Mouse (Mus musculus) cortical plate, adult 2 months (tissue): ENCODE data around the gene Ehd1. TPM values are rescaled to one million over a fixed set of nuclear protein-coding genes. Genes with fewer than 3 reads are reported as not detected.

ENCODE experiments used
- H3K27ac ChIP-seq: fragments of 200-500 bp; 2 replicates; pipeline ENCODE4 v1.5.1; 2012; ENCODE audit warnings: low read length, control low read depth, inconsistent platforms; ENCODE audit not compliant: insufficient read depth
- H3K4me1 ChIP-seq: fragments of 200-500 bp; 2 replicates; pipeline ENCODE4 v1.6.1; 2011; ENCODE audit warnings: low read length; ENCODE audit not compliant: control insufficient read depth, insufficient read depth
- H3K4me3 ChIP-seq: fragments of 200-500 bp; 2 replicates; pipeline ENCODE4 v1.5.1; 2011; ENCODE audit warnings: mild to moderate bottlenecking, low read length, control low read depth; ENCODE audit not compliant: insufficient read depth
- CTCF ChIP-seq: fragments of 200-500 bp; IDR thresholded peaks from 2 replicates; pipeline ENCODE4 v1.5.1; 2011; ENCODE audit warnings: mild to moderate bottlenecking, control low read depth, low read length; ENCODE audit not compliant: insufficient read depth; ENCODE audit errors: extremely low read depth
- POLR2A ChIP-seq: fragments of 200-500 bp; IDR thresholded peaks from 2 replicates; pipeline ENCODE4 v1.6.1; 2011; ENCODE audit warnings: mild to moderate bottlenecking, low read length, control low read depth; ENCODE audit not compliant: insufficient read depth; ENCODE audit errors: extremely low read depth
- polyA plus RNA-seq: library from polyadenylated mRNA; depleted of rRNA; stranded (reverse); fragments of >200 nt; gene quantifications from 2 replicates; pipeline ENCODE4 v1.2.3, GENCODE M21; 2012

The Ehd1 gene
- polyA plus RNA-seq, 1 experiment = 48.2 TPM

DNA sequence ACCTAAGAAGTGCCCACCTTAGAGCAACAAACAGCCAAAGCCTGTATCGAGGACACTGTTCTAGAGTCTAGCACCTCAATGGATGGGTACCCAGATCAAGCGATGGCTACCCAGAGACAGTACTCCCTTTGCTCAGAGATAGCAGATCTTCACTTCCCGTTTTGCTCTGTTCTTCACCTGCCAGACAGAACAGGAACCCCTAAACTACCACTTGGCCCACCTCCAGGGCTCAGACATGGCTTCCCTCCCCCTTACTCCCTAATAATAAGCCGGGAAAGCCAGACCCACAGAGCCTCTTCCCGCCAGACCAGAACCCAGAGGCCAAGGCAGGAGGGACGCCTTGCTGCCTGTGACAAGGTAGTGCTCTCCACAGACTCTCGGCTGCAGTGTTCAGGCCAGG, 39.7 kb upstream of the Ehd1 start:
- Histone ChIP-seq H3K27ac (no peak overlapping the region), H3K4me1 (peaks cover 5% of the 10 kb centered on the region), H3K4me3 (no peak overlapping the region)
- no peak for TF ChIP-seq POLR2A
- TF ChIP-seq CTCF = no peak

DNA sequence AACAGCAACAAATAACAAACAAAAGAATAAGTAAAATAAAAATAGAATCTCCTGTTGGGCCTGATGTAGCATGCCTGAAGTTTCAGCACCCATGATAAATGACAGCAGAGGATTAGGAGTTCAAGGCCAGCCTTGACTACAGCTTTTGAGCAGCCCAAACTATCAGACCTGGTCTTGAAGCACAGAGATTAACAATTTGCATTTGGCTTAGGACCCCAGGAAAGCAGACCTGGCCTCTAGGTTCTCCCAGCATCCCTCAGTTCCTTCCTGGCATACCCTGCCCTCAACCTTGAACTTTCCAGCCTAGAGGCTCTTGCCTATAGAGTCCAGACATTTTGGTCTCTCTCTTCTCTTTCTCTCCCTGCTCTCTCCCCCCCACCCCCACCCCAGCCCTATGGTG, 37.8 kb upstream of the Ehd1 start:
- H3K27ac ChIP-seq = no peak overlapping the region
- H3K4me3 ChIP-seq = no peak overlapping the region
- TF ChIP-seq CTCF (no peak), POLR2A (no peak)
- peaks cover 8% of the 10 kb centered on the region for H3K4me1 ChIP-seq

DNA sequence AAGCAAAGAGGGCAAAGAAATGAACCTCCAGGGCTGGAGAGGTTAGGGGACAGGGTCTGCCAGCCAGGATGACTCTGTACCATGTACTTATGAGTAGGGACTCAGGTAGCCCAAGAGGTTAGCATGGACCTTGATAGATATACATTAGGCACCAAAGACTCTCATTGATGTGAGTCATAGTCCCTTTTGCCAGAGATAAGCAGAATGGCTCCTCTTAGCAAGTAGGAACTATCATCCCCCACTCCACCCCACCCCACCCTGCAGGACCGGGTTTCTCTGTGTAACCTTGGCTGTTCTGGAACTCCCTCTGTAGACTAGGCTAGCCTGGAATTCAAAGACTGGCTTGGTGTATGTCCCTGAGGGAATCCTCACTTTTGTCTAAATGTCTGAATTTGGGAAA, 36.4 kb upstream of the Ehd1 start:
- peaks cover 3% of the 10 kb centered on the region; the same call in 1 of the 2 replicates for H3K4me1 ChIP-seq
- H3K4me3 ChIP-seq = no peak overlapping the region
- TF ChIP-seq POLR2A (no peak), CTCF (no peak)
- no peak overlapping the region for H3K27ac ChIP-seq

DNA sequence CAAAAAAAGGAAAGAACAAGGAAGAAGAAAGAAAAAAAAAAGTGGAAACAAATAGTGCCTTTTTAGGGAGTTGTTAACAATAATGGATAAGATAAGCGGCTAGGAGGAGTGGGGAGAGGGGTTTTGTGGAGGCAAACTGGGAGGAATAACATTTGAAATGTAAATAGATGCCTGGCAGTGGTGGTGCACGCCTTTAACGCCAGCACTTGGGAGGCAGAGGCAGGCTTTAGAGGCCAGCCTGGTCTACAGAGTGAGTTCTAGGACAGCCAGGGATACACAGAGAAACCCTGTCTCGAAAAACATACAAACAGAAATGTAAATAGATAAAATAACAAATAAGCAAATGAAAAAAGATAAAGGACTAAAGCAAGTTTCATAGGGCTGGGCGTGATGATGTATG, 35.8 kb upstream of the Ehd1 start:
- TF ChIP-seq CTCF (no peak), POLR2A (no peak)
- H3K27ac ChIP-seq = no peak overlapping the region
- H3K4me1 ChIP-seq = peaks cover 3% of the 10 kb centered on the region; the same call in 1 of the 2 replicates
- peak overlapping the region; percentile 73; the same call in 1 of the 2 replicates for H3K4me3 ChIP-seq

DNA sequence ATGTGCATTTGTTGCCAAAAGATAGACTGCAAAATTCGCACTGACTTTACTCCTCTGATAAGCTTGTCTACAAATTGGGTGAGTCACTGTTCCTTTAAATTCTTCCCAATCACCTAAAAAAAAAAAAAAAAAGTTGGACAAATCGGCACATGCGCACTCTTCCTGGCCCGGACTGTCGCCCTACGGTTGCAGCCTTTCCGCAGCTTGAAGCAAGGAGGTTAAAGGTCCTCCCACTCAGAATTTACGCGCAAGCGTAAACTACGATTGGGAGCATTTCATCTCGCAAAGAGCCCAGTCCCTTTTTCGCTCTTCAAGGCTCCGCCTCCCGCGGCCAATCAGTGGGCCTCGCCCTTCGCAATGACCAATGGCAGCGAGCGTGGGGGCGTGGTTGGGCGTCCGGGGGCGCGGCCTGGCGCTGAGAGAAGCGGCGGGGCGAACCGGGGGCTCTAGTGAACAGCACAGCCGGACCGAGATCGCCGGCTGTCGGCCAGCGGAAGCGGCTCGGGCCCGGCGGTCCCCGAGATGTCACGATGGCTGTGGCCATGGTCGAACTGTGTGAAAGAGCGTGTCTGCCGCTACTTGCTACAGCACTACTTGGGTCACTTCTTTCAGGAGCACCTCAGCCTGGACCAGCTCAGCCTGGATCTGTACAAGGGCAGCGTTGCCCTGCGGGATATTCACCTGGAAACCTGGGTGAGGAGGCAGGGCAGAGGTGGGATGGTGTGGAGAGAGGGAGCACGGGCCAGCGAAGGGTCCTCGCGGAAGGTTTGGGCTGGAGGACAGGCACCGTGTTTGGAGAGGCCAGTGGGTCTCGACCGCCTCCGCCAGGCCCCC, 35.0 kb upstream of the Ehd1 start, which contains the start of gene Atg2a:
Gene Atg2a, plus strand, starts transcription at position 395 of the 834 bp plus-strand sequence.
- TF ChIP-seq CTCF (no peak), POLR2A (peak; percentile 53; the same call in 1 of the 2 replicates)
- H3K4me1 ChIP-seq = peaks cover 3% of the 10 kb centered on the region; the same call in 1 of the 2 replicates

DNA sequence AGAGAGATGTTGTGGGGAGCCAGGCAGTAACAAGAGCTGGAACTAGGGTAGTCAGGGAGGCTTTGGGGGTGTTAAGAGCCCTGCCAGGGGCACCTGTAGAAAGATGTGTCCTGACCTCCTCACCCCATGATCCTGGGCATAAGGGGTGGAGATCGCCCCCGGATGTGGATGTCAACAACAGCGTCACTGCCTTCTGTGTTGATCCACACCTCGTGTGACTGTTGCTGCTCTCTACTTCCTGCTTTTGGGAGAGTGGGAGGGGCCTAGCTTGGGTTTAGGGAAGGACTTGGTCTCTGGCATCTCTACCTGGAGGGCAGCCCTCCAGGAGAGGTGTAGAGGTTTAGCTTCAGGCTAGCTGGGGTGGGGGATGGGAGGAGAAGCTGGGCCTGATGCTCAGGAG, 34.2 kb upstream of the Ehd1 start:
- TF ChIP-seq CTCF (no peak), POLR2A (no peak)
- H3K4me1 ChIP-seq = peaks cover 3% of the 10 kb centered on the region; the same call in 1 of the 2 replicates
- H3K27ac ChIP-seq = no peak overlapping the region
- H3K4me3 ChIP-seq = peak overlapping the region; percentile 73

More for the DNA sequence above, 35.0 kb upstream of the Ehd1 start, which contains the start of gene Atg2a:
- Histone ChIP-seq H3K4me3 (peak within 1 kb of the TSS; percentile 73), H3K27ac (no peak within 1 kb of the TSS)

DNA sequence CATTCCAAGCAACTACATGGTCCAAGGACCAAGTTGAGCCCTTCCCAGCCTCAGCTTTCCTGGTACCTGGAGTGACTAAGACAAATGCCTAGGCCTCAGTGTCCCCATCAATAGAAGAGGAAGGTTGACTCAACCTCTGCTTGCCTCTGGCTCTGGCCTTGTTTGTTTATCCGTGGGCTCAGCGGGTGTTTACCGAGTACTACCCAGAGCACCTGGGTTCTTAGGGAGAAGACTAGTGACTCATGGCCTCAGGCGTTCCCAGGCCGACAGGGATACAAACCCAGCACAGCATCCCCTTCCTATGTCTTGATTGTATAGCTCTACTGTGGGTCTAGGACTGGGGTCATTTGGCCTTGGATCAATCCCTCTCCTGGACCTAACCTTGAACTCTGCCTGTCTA, 33.3 kb upstream of the Ehd1 start:
- Histone ChIP-seq H3K4me1 (peaks cover 3% of the 10 kb centered on the region; the same call in 1 of the 2 replicates), H3K27ac (no peak overlapping the region)
- no peak for TF ChIP-seq CTCF
- TF ChIP-seq POLR2A = no peak

DNA sequence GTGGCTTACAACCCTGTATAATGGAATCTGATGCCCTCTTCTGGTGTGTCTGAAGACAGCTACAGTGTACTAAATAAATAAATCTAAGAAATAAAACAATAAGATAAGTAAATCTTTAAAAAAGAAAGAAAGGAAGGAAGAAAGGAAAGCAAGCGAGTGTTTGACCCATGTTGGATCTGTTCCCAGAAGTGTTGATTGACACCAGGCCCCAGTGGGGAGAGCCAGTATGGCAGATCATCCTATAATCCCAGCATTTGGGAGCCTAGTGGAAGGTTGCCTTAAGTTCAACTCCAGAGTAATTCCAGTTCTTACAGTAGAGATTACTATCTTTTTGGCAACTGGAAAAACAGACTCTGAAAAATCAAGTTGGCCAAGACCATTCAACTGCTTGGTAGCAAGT, 30.7 kb upstream of the Ehd1 start:
- TF ChIP-seq POLR2A (no peak), CTCF (no peak)
- no peak overlapping the region for H3K4me3 ChIP-seq

More for the DNA sequence above, 33.3 kb upstream of the Ehd1 start:
- no peak overlapping the region; the same call in 1 of the 2 replicates for H3K4me3 ChIP-seq

DNA sequence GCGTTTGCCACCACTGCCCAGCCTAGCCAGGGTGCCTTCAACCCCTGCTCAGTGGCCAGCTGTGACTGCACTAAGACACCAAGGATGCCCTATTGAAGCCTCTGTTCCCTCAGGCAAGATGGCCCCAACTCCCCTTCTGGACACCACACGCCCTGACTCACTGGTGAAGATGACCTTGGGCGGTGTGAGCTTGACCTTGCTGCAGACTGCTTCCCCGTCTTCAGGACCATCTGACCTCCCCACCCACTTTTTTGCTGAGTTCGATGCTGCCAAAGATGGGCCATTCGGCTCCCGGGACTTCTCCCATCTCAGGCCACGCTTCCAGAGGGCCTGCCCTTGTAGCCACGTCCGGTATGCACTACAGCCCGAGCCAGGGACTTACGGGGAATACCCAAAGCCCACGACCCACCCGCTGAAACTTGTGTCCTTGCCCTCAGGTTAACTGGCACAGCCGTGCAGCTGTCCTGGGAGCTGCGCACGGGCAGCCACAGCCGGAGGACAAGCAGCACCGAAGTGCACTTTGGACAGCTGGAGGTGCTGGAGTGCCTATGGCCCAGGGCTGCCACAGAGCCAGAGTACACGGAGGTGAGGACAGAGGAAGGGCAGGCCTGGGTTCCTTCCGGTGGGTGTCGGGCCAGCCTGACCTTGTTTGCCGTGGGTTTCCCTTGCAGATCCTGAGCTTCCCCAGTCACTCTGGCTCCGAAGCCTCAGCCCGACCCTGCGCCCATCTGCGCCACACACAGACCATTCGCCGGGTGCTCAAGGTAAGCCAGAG, 28.8 kb upstream of the Ehd1 start:
- Histone ChIP-seq H3K27ac (no peak overlapping the region), H3K4me1 (no peaks in the 10 kb centered on the region; the same call in 1 of the 2 replicates), H3K4me3 (no peak overlapping the region)
- TF ChIP-seq CTCF (no peak), POLR2A (no peak)

More for the DNA sequence above, 30.7 kb upstream of the Ehd1 start:
- Histone ChIP-seq H3K4me1 (peaks cover 3% of the 10 kb centered on the region; the same call in 1 of the 2 replicates), H3K27ac (no peak overlapping the region)
